Mouse (Mus musculus) hindbrain, embryonic 10.5 days (tissue): ENCODE data around the gene Cables2. TPM values are rescaled to one million over a fixed set of nuclear protein-coding genes. Genes with fewer than 3 reads are reported as not detected.
"Not testable (repeated sequence)": the region's sequence is repeated elsewhere in the genome, so short reads cannot be mapped to it uniquely, and the experiment has no call there.

Experiments
- DNase-seq: peaks from one replicate; pipeline ENCODE4 v3.0.0-alpha.2; 2017; ENCODE audit warnings: low spot score
- H3K27ac ChIP-seq: fragments of 300-500 bp; sonication (generic); 2 replicates; pipeline ENCODE4 v1.5.1; 2016; ENCODE audit warnings: mild to moderate bottlenecking, moderate library complexity
- H3K27me3 ChIP-seq: fragments of 300-500 bp; sonication (generic); 2 replicates; pipeline ENCODE4 v1.6.1; 2016; ENCODE audit warnings: mild to moderate bottlenecking; ENCODE audit not compliant: poor library complexity, insufficient read depth, severe bottlenecking
- H3K36me3 ChIP-seq: fragments of 300-500 bp; sonication (generic); 2 replicates; pipeline ENCODE4 v1.6.1; 2016; ENCODE audit warnings: mild to moderate bottlenecking, moderate library complexity
- H3K4me1 ChIP-seq: fragments of 300-500 bp; sonication (generic); replicated peaks from 2 replicates; pipeline ENCODE4 v1.6.1; 2016; ENCODE audit warnings: mild to moderate bottlenecking
- H3K4me3 ChIP-seq: fragments of 300-500 bp; sonication (generic); 2 replicates; pipeline ENCODE4 v1.5.1; 2016; ENCODE audit warnings: mild to moderate bottlenecking, moderate library complexity
- H3K9me3 ChIP-seq: fragments of 300-500 bp; sonication (generic); 2 replicates; pipeline ENCODE4 v1.6.1; 2016; ENCODE audit warnings: mild to moderate bottlenecking, moderate library complexity
- WGBS: fragments of 180-500 bp; shearing (Covaris S2); methylation state at CpG from one replicate; pipeline ENCODE4 v1.1.7; 2016; 5-methylcytosine and 5-hydroxymethylcytosine counted together
- polyA plus RNA-seq: library from polyadenylated mRNA; unstranded; fragments of >200 nt; fragmentation: Nextera tagmentation; extraction: Ambion mirVana; gene quantifications from 2 replicates; pipeline ENCODE4 v1.2.1, GENCODE M21; 2016

The Cables2 gene
- polyA plus RNA-seq, 1 experiment from 2014 or later: 16.0 TPM

DNA sequence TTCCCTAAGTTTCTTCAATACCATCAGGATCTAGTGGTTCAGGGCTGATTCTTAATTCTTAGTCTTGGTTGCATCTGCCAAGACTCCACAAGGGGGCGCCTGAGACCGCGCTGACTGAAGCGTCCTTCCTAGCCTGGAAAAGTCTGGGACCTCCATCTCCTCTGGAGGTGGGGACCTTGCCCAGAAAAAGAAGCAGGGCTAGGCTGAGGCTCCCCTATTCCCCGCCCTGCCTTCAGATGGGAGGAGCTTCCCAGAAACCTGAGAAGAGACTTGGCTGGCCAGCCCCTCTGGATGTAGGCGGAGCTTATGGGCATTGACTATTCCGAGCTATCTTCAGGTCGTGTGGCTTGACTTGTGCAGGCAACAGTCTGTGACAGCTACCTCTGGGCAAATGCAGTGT, 2.5 kb upstream of the Cables2 start:
- peaks cover 47% of the 10 kb centered on the region for H3K4me1 ChIP-seq

DNA sequence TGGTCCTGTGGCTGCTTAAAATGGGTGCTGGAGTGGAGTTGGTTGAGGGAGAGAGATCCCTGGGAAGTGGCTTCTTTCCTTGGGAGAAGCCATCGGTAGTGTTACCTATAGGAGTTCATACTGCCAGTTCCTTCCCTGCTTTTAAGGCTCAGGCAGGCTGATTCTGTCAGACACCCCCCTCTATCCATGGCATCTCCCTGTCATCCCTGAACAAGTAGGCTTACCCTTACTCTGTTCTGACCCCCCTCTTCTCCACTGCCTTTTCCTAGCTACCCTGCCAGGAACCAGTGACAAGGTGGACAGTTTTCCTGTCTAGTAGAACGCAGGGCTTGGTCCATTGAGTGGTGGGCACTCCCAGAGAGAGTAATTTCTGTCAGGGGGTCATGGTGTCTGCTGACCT, 1.2 kb upstream of the Cables2 start:
- DNase-seq: no peak
- 85% methylated on average over 2 of the region's 2 CpGs for WGBS

More for the DNA sequence above, 2.5 kb upstream of the Cables2 start:
- H3K27ac ChIP-seq: 0 out of 2 replicates have a peak overlapping the region, but pooled peaks have one; percentile 40
- peak; percentile 88 for DNase-seq
- H3K4me3 ChIP-seq: peak overlapping the region; percentile 23; the same call in 1 of the 2 replicates
- H3K9me3 ChIP-seq: no peaks in the 10 kb centered on the region
- H3K36me3 ChIP-seq: peaks cover 8% of the 10 kb centered on the region
- 2% methylated on average over 8 of the region's 8 CpGs for WGBS
- peaks cover 30% of the 10 kb centered on the region for H3K27me3 ChIP-seq

DNA sequence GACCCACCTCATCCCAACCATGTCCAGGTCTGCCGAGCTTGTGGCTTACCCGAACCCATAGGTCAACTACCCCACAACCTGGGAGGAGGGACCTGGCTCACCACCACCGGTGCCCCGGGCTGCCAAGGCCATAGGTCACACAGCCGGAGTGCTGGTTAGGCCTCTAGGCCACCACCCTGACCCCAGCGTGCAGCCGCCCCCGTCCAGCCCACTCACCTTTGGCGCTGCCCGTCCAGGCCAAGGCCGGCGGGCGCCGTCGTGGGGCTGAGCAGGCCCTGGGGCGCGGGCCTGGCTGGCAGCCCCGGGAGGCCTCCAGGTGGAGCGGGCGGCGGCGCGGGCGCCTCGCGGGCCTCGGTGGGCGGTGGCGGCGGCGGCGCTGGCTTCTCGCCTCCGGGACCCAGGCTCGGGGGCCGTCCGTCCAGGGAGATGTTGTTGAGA, 393 bp downstream of the Cables2 start:
- under 1% methylated on average over 37 of the region's 37 CpGs for WGBS
- DNase-seq: no peak
- H3K4me3 ChIP-seq: peak overlapping the region; percentile 93
- peaks cover 30% of the 10 kb centered on the region for H3K27me3 ChIP-seq
- H3K9me3 ChIP-seq: no peaks in the 10 kb centered on the region
- H3K36me3 ChIP-seq: peaks cover 31% of the 10 kb centered on the region
- H3K27ac ChIP-seq: peak overlapping the region; percentile 95
- H3K4me1 ChIP-seq: peaks cover 58% of the 10 kb centered on the region

More for the DNA sequence above, 1.2 kb upstream of the Cables2 start:
- no peaks in the 10 kb centered on the region for H3K9me3 ChIP-seq
- no peak overlapping the region for H3K27ac ChIP-seq
- H3K4me1 ChIP-seq: peaks cover 54% of the 10 kb centered on the region
- peaks cover 30% of the 10 kb centered on the region for H3K27me3 ChIP-seq
- peaks cover 21% of the 10 kb centered on the region for H3K36me3 ChIP-seq
- no peak overlapping the region for H3K4me3 ChIP-seq

DNA sequence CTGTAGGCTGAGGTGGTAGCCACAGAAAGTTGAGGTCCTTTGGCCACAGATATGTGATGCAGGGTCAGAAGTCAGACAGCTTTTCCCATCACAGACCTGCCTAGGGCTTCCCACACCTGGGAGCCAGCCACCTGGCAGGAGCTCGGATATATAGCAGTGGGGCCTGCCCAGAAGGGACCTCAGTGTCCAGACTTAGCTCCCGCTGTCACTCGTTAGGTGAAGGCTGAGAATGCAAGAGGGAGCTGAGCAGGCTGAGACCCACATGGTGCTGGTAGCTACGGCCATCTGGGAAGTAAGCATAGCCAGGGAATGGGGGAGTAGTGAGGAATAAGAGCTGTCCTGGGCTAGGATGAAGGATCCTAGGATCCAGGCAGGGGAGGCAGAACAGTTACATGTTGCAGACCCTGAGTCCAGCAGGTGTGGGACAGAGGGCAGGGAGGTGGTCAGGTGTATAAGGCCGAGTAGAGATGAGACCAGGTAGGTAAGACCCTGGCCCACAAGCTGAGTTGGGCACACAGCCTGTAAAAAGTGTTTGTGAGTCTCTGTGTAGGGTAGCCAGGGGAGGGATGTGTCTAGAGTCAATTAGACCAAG, 1.4 kb downstream of the Cables2 start:
- peak overlapping the region; percentile 93 for H3K4me3 ChIP-seq
- no peak for DNase-seq

DNA sequence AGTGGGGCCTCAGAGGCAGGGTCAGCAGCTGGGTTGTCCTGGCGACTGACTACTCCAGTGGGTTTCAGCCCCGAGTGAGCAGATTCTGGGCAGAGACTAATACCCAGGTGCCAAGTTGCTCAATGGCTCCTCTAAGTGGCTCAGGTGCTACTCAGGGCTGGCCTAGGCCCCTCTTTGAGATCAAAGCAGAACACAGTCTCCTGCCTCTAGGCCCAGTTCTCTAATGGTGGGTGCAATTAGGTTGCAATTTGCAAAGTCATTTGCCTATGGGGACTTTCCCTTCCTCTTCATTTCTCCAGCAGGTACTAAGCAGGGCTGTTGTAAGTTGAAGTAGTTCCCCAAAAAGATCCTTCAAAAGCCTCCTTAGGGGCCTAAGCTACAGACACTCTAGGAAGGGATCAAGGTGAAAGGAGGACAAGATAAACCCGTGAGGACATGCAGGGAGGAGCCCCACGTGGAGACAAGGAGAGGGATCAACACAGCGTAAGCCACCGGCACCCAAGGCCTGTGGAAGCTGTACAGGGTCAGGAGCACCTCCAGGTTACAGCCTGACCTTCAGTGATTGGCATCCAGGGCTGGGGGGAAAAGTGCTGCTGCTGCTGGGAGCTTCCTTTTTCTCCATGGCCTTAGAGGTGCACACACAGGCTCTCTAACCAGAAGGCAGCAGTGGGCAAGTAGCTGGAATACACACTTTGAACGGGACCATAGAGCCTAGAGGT, 2.6 kb downstream of the Cables2 start:
- H3K4me3 ChIP-seq: no peak overlapping the region
- H3K36me3 ChIP-seq: peaks cover 52% of the 10 kb centered on the region
- H3K27ac ChIP-seq: 0 out of 2 replicates have a peak overlapping the region, but pooled peaks have one; percentile 23
- peaks cover 42% of the 10 kb centered on the region for H3K4me1 ChIP-seq
- no peak for DNase-seq
- H3K9me3 ChIP-seq: no peaks in the 10 kb centered on the region
- H3K27me3 ChIP-seq: peaks cover 19% of the 10 kb centered on the region
- WGBS: 86% methylated on average over 7 of the region's 7 CpGs

More for the DNA sequence above, 1.4 kb downstream of the Cables2 start:
- H3K9me3 ChIP-seq: no peaks in the 10 kb centered on the region
- H3K27me3 ChIP-seq: peaks cover 25% of the 10 kb centered on the region
- peaks cover 54% of the 10 kb centered on the region for H3K4me1 ChIP-seq
- no peak overlapping the region for H3K27ac ChIP-seq
- H3K36me3 ChIP-seq: peaks cover 41% of the 10 kb centered on the region
- 78% methylated on average over 5 of the region's 5 CpGs for WGBS

DNA sequence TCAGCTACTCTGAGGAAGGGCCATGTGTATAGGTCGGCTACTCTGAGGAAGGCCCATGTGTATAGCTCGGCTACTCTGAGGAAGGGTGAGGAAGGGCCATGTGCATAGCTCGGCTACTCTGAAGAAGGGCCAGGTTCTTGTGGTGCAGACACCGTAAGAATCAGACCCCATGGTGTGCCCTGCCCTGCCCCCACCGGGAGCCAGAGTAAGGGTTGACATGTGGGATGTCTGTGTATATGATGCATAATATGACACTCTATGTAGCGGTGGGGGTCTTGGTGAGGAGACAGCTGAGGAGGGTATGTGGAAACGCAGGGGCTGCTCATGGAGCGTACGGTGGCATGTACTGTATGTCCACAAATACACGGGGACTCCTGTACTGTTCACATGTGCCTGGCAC, 4.0 kb downstream of the Cables2 start:
- Histone ChIP-seq H3K27me3 (peaks cover 7% of the 10 kb centered on the region), H3K4me1 (peaks cover 40% of the 10 kb centered on the region), H3K9me3 (no peaks in the 10 kb centered on the region), H3K27ac (no peak overlapping the region), H3K36me3 (peaks cover 56% of the 10 kb centered on the region), H3K4me3 (no peak overlapping the region)
- 92% methylated on average over 10 of the region's 10 CpGs for WGBS
- DNase-seq: no peak

DNA sequence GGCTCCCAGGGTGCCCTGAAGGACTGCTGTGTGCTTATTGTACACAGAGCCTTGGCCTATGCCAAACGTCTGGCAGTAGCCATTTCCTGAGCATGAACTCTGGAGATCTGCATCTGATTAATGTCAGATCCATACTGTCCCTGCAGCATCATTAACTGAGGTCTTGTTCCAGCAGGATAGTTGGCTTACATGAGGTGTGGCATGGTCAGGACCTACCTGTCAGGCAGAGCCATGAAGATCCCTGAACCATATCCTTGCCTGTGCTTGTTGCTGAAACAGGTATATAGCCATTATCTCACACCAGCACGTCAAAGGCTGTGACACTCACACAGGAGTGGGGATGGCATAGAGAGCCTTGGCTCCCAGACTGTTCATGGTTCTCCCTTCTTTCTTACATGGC, 5.3 kb downstream of the Cables2 start:
- H3K36me3 ChIP-seq: peaks cover 70% of the 10 kb centered on the region
- H3K9me3 ChIP-seq: no peaks in the 10 kb centered on the region
- DNase-seq: no peak
- H3K27ac ChIP-seq: no peak overlapping the region
- H3K4me3 ChIP-seq: no peak overlapping the region
- peaks cover 32% of the 10 kb centered on the region for H3K4me1 ChIP-seq
- 78% methylated on average over 2 of the region's 2 CpGs for WGBS
- H3K27me3 ChIP-seq: no peaks in the 10 kb centered on the region

DNA sequence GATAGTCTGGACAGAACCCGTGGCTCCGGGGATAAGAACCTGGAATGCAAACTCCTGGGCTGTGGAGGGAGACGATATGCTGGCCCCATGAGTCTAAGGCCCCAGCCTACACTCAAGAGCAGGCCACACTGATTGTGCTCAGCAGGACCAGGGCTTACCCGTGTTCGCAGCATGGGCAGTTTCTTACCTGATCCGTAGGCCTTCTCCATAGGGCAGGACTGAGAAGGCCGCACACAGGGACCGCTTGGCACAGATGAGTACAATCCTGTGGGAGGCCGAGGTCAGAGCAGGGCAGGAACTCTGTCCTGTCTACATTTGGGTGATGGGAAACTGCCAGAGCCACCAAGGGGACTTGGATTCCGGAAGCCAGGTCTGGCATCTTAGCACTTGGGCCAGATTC, 10.4 kb downstream of the Cables2 start:
- no peak for DNase-seq
- Histone ChIP-seq H3K27ac (0 out of 2 replicates have a peak overlapping the region, but pooled peaks have one; percentile 30), H3K36me3 (peaks cover 89% of the 10 kb centered on the region), H3K4me1 (peaks cover 15% of the 10 kb centered on the region), H3K27me3 (no peaks in the 10 kb centered on the region), H3K9me3 (no peaks in the 10 kb centered on the region), H3K4me3 (no peak overlapping the region)
- WGBS: 90% methylated on average over 10 of the region's 10 CpGs

DNA sequence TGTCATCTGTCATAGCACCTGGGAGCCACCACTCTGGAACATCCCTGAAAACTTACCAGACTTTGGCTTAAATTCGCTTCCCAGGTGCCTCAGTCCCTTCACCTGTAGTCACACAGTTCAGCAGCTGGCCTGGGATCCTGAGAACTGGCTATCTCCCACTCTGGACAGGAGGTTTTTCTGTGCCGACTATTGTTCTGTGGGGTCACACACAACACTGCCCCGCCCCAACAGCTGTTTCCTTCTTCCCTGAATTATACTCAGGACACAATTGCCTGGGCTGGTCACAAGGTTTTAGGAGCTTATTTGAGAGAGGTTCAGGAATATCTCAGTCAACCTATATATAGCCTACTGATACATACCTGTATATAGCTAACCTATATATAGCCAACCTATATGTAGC, 10.9 kb downstream of the Cables2 start:
- no peak for DNase-seq
- H3K9me3 ChIP-seq: no peaks in the 10 kb centered on the region
- H3K27ac ChIP-seq: no peak overlapping the region
- no peaks in the 10 kb centered on the region for H3K27me3 ChIP-seq
- 79% methylated on average over 3 of the region's 3 CpGs for WGBS
- H3K4me3 ChIP-seq: no peak overlapping the region
- H3K36me3 ChIP-seq: peaks cover 86% of the 10 kb centered on the region
- peaks cover 16% of the 10 kb centered on the region for H3K4me1 ChIP-seq

DNA sequence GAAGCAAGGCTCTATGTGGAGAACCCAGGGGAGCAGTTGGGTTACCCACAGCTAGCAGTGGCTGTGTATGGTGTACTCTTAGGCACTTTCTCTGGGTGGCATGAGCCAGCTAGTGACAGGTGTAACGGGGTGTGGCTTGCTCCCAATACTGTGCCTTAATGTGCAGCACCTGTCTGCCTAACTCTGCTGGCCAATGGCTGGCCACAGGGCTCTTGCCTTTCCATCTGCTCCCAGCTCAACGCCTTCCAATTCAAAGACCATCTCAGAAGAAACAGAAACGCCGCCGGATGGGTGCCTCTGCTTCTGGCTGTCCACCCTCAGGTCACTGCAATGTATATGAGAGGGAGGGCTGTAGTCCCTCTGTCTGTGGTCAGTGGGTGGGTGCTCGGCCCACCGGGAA, 11.4 kb downstream of the Cables2 start:
- WGBS: 87% methylated on average over 7 of the region's 7 CpGs
- H3K36me3 ChIP-seq: peaks cover 80% of the 10 kb centered on the region
- no peak for DNase-seq
- H3K4me3 ChIP-seq: no peak overlapping the region
- no peaks in the 10 kb centered on the region for H3K9me3 ChIP-seq
- peaks cover 16% of the 10 kb centered on the region for H3K4me1 ChIP-seq
- H3K27ac ChIP-seq: no peak overlapping the region
- no peaks in the 10 kb centered on the region for H3K27me3 ChIP-seq

DNA sequence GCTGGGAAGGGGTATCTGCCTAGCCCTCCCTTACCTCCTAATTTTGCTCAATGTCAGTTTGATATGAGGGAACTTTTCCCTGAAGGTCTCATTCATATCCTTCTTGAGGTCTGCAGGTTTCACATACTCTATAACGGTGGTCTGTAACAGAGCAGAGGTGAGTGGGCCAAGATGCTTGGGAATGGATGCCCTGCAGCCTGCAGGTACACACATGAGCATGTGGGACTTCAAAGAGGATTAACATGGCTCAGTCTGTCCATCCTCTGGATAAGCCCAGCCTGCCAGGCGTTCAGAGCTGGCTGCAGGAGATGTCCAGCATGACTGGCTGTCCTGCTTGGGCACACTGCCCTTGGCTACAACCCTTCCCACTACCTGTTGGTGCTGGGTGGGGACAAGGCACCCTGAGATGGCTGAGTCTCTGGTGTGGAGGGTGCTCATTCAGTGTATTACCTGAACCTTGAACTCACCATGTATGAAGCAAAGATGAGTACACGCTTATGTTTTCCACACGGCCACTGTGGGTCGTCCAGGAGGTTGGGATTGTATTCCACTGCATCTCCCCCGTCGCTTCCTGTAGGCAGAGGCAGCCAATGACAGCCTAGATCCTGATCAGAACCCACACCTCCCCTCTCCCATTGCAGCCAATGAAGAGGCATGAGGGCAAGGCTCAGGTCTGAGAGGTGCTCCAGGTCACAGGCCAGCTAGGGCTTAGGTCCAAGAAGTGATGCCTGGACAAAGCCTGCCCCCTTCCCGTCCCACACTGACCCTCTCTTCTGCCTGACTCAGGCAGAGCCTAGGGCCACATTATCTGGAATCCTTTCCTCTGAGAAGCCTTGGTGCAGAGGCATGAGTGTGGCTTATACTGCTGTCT, 12.5 kb downstream of the Cables2 start:
- 70% methylated on average over 8 of the region's 8 CpGs for WGBS
- Histone ChIP-seq H3K4me1 (peaks cover 25% of the 10 kb centered on the region), H3K4me3 (no peak overlapping the region; the same call in 1 of the 2 replicates), H3K27me3 (no peaks in the 10 kb centered on the region), H3K36me3 (peaks cover 71% of the 10 kb centered on the region), H3K27ac (no peak overlapping the region), H3K9me3 (no peaks in the 10 kb centered on the region)
- no peak for DNase-seq

DNA sequence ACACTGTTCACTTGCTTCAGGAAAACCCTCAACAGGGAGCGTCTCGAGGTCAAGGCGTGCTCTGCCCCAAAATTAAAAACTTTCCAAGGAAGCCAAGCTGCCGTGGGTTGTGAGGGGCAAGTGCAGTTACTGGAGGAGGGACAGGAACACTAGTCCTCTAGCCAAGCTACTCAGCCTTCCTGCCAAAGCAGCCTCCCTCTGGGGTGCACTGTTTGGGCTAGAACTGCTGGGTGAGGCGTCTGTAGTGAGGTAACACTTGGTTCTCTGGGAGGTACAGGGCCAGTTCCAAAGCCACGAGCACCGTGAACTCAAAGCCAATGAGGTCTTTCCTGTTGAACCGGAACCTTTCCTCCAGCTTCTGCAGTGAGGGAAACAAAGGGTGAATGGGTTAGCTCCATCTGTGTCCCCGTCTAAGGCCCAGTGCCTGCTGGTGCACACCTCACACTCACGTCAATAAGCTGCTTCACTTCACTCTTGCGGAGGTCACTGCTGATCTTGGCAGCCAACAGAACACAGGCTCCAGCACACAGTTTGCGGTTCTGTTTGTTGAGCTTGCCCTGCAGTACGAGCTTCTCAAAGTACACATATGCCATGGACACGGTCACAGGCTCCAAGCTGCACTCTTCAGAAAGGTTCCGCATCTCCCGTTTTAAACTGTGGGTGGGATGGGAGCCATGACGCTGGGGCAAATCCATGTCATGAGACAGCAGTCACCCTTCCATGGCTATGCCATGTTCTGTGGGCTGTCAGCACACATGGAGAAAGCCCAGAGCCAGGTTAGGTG, 13.3 kb downstream of the Cables2 start:
- Histone ChIP-seq H3K36me3 (peaks cover 69% of the 10 kb centered on the region), H3K4me1 (peaks cover 26% of the 10 kb centered on the region)
- not testable (repeated sequence) for H3K9me3 ChIP-seq, H3K4me3 ChIP-seq, H3K27me3 ChIP-seq, H3K27ac ChIP-seq
- peak; percentile 15 for DNase-seq
- WGBS: 75% methylated on average over 17 of the region's 17 CpGs
